Mouse (Mus musculus): ENCODE results near the gene Kif5c.

DNA sequence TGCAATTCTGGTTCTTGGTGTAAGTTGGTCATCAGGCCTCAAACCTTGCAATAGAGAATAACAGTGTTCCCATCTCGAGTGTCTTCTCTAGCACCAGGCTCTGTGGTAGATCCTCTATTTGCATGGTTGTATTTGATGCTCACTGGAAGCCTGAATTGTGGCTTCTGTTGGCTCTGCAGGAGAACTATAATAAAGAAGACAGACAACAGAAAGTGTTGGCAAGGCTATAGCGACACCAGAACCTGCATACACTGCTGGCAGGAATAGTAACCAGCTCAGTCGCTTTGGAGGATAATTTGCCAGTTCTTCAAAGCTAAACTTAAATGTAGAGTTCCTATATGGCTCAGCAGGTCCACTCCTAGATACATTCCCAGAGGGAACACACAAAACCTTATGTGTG lies 38.6 kb downstream of the Kif5c start:
- TF ChIP-seq POLR2A (IDR thresholded peaks at IDR 0.05; ENCODE audit: low read depth, low read length) (no peak), CTCF (IDR thresholded peaks at IDR 0.05; ENCODE audit: borderline replicate concordance, insufficient read depth, low read length) (no peak)
